ENCODE assay signal across 16 mouse cellular contexts in genomic region chr10:124320191-124321110, GRCm38 (mm10).
DNase-seq lines count a peak whose midpoint lies in the region; ATAC-seq and TF ChIP-seq lines count a peak whose summit lies in the region.
"Had no signal": no experiment of that assay in that cellular context is flagged by ENCODE, and none has a peak within 500 bp of the region (broad histone marks: within the 10 kb centered on the region; RNA-seq: fewer than 3 reads in every experiment).

No protein-coding gene starts in this region.

- DNase-seq in forebrain, postnatal 0 days: no peak
- DNase-seq in left cerebral cortex, postnatal 14 days (ENCODE audit: low spot score in 2 of 2): peak; percentile 1 to 4
- no peak for DNase-seq in left cerebral cortex, adult 11 months (ENCODE audit: low spot score)
- DNase-seq in right cerebral cortex, adult 18-20 months: peak; percentile 1
- no peak for DNase-seq in right cerebral cortex, adult 2 months (ENCODE audit: low spot score in 2 of 2)
- no peak for DNase-seq in right cerebral cortex, postnatal 25 days
- DNase-seq: cerebellum, postnatal 36 days; gastrocnemius, postnatal 36 days; right cerebral cortex, postnatal 4 days; thymus, postnatal 4 days had no signal

- intact Hi-C loops in left cerebral cortex, postnatal 14 days (cut with DNase I): no loop called here

- no peaks in the 10 kb centered on the region for H3K27me3 ChIP-seq in forebrain, postnatal 0 days (ENCODE audit: insufficient read depth, low read length)
- no peaks in the 10 kb centered on the region for H3K27me3 ChIP-seq in forebrain, embryonic 16.5 days (replicated peaks; ENCODE audit: control insufficient read depth, insufficient read depth, low read length)
- H3K27me3 ChIP-seq: kidney, embryonic 15.5 days; limb, embryonic 15.5 days; stomach, embryonic 15.5 days had no signal

- H3K4me1 ChIP-seq in forebrain, postnatal 0 days (ENCODE audit: insufficient read depth): no peaks in the 10 kb centered on the region
- H3K4me1 ChIP-seq in forebrain, embryonic 16.5 days (replicated peaks; ENCODE audit: control insufficient read depth, insufficient read depth, low read length): no peaks in the 10 kb centered on the region
- H3K4me1 ChIP-seq: kidney, embryonic 15.5 days; limb, embryonic 15.5 days; stomach, embryonic 15.5 days had no signal

- no peak overlapping the region for H3K27ac ChIP-seq in forebrain, postnatal 0 days (ENCODE audit: low read depth, low read length)
- H3K27ac ChIP-seq in forebrain, embryonic 16.5 days (ENCODE audit: low read length): no peak overlapping the region
- H3K27ac ChIP-seq: kidney, embryonic 15.5 days; limb, embryonic 15.5 days; stomach, embryonic 15.5 days had no signal

- H3K4me2 ChIP-seq in forebrain, postnatal 0 days (ENCODE audit: low read depth): no peak overlapping the region
- H3K4me2 ChIP-seq in forebrain, embryonic 16.5 days (ENCODE audit: low read length): no peak overlapping the region
- H3K4me2 ChIP-seq: kidney, embryonic 15.5 days; limb, embryonic 15.5 days; stomach, embryonic 15.5 days had no signal

- no peaks in the 10 kb centered on the region for H3K36me3 ChIP-seq in forebrain, postnatal 0 days (ENCODE audit: insufficient read depth)
- no peaks in the 10 kb centered on the region for H3K36me3 ChIP-seq in forebrain, embryonic 16.5 days (ENCODE audit: control insufficient read depth, insufficient read depth)
- H3K36me3 ChIP-seq: kidney, embryonic 15.5 days; limb, embryonic 15.5 days; stomach, embryonic 15.5 days had no signal

- 40% methylated on average over 8 of the region's 8 CpGs for WGBS in forebrain, postnatal 0 days
- WGBS in forebrain, embryonic 16.5 days: 47% methylated on average over 8 of the region's 8 CpGs

- ATAC-seq in forebrain, postnatal 0 days: peak; percentile 20; the same call in 1 of the 2 replicates
- no peak; the same call in 1 of the 2 replicates for ATAC-seq in forebrain, embryonic 16.5 days

- no peak overlapping the region for H3K4me3 ChIP-seq in forebrain, postnatal 0 days (ENCODE audit: low read depth, low read length)
- H3K4me3 ChIP-seq in forebrain, embryonic 16.5 days (replicated peaks; ENCODE audit: low read length): no peak overlapping the region
- H3K4me3 ChIP-seq: erythroblast, embryonic 14.5 days; kidney, embryonic 15.5 days; limb, embryonic 15.5 days; myocyte; stomach, embryonic 15.5 days had no signal

- H3K9me3 ChIP-seq in forebrain, postnatal 0 days (ENCODE audit: low read length): no peaks in the 10 kb centered on the region
- no peaks in the 10 kb centered on the region for H3K9me3 ChIP-seq in forebrain, embryonic 16.5 days (ENCODE audit: control insufficient read depth, low read length)
- H3K9me3 ChIP-seq: kidney, embryonic 15.5 days; limb, embryonic 15.5 days; stomach, embryonic 15.5 days had no signal

- no peak for TF ChIP-seq CTCF in forebrain, postnatal 0 days (IDR thresholded peaks at IDR 0.05; ENCODE audit: low read depth)

- no peak overlapping the region for H3K9ac ChIP-seq in forebrain, postnatal 0 days
- H3K9ac ChIP-seq in forebrain, embryonic 16.5 days (replicated peaks; ENCODE audit: low read depth, low read length): no peak overlapping the region
- H3K9ac ChIP-seq: kidney, embryonic 15.5 days; limb, embryonic 15.5 days; stomach, embryonic 15.5 days had no signal

Comparison
In these comparisons a context has a peak if more than half of its experiments do, and no peak if none do; other contexts are left out.
1. DNase-seq: peak in left cerebral cortex, postnatal 14 days (2 of 2) and right cerebral cortex, adult 18-20 months (single experiment); none in forebrain, postnatal 0 days (single experiment), left cerebral cortex, adult 11 months (single experiment), right cerebral cortex, adult 2 months (0 of 2) and right cerebral cortex, postnatal 25 days (single experiment).